Mouse (Mus musculus) ovary, postnatal 10 days (tissue): ENCODE results near the gene Olfr110.
"Not testable (repeated sequence)": the region's sequence is repeated elsewhere in the genome, so short reads cannot be mapped to it uniquely, and the experiment has no call there.

Experiments used
- DNase-seq: peaks from one replicate; pipeline ENCODE4 v3.0.0; 2022; ENCODE audit warnings: low spot score

Gene Olfr110

GRCm38 (mm10) chr17:37491930-37492518 lies at the start of gene Olfr110:
Gene Olfr110, plus strand, starts transcription at chr17:37492468.
- DNase-seq: no peak

- DNase-seq: no peak
These were observed 47.1 kb upstream of the Olfr110 start, which contains the start of gene Olfr108 for GRCm38 (mm10) chr17:37445180-37445579. Gene Olfr108, plus strand, starts transcription at chr17:37445480.

GRCm38 (mm10) chr17:37458616-37459015 lies 33.7 kb upstream of the Olfr110 start, which contains the start of gene Olfr109:
Gene Olfr109, plus strand, starts transcription at chr17:37458916.
- no peak for DNase-seq

DNA sequence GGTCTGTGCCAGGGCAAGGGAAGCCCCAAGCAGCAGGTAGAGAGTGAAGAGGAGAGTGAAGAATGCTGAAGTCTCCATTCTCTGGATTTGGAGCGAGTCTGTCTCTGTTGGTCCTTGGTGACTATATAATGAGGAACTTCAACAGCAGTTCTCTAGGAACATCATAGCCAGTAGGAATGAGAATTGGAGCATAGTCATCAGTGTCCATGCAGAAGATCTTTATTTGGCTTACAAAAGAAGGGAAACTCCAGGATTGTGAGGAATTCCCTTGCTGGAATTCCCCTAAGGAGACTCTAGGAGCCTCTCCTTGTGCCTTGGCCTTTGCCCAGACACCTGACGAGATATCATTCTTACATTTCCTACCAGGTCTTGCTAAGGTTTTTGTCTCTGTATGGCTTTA lies 8.8 kb upstream of the Olfr110 start, which contains the start of gene H2-M2:
Gene H2-M2 (minus strand): TSS at position 101 of the 400 bp plus-strand sequence.
- no peak for DNase-seq

DNA sequence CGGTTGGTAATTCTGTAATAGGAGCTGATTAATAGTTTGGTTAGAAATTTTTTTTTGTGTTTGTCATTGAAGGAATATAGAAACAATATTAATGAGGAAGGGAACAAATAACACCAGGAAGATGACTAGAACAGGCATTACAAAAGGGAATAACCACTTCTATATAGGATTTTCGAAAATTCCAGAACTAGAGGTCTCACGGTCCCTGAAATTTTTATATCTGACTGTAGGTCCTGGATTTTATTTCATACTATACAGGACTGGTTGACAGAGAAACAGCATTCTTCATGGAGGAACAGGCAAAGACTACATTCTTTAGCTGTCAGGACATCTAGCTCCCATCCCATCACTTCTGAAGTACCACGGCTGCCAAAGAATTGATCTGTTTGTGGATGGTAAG lies 15.5 kb downstream of the Olfr110 start, which contains the start of gene Olfr111:
Gene Olfr111 (plus strand): TSS at position 301 of the 400 bp plus-strand sequence.
- DNase-seq: no peak

GRCm38 (mm10) chr17:37524612-37525011 lies 32.3 kb downstream of the Olfr110 start:
- DNase-seq: not testable (repeated sequence)

DNA sequence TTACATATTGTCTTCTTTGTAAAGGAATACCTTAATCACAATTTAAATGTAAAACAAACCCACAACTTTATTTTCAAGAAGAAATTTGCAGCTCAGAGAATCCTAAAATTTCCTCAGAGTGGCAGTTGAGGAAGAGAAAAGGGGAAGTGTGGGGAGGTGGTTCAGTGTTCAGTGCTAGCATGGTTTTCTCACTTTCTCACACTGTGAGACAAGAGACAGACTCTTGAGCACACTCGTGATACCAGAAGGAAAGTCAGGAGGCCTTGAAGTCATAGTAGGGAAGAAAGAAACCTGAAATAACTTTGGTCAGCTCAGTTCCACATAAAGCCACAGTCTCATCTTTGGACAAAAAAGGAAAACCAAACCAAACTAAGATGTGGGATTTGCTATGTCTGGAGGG lies 33.2 kb downstream of the Olfr110 start:
- DNase-seq: not testable (repeated sequence)

DNA sequence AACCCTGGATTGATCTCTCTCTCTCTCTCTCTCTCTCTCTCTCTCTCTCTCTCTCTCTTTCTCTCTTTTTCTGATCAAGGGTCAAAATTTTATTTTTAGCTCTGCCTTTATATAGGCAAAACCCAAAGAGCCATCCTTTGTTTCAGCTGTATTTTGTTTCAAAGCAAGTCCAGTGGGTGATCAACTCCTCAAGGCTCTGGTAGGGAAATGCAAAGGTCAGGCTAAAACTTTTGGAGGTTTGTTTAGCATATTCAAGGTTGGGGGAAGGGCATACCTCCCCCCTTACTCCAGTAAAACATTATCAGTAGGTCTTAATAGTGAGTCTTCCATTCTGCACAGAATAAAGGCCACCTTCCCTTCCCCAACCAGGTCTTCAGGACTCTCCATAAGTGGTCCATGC lies 42.9 kb downstream of the Olfr110 start:
- no peak for DNase-seq

DNA sequence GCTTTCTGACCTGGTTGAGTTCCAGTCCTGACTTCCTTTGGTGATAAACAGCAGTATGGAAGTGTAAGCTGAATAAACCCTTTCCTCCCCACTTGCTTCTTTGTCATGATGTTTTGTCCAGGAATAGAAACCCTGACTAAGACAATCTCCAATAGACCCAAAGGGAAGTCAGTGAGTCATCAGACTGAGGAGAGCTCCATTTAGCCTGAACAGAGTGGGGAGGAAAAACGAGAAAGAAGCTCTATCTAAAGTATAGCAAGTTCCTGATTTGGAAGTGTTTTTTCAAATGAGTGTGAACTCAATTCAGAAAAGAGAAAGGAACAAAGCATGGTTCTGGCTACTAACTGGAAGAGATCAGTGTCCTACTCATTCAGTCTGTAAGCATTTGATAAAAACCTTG lies 46.1 kb downstream of the Olfr110 start:
- not testable (repeated sequence) for DNase-seq

DNA sequence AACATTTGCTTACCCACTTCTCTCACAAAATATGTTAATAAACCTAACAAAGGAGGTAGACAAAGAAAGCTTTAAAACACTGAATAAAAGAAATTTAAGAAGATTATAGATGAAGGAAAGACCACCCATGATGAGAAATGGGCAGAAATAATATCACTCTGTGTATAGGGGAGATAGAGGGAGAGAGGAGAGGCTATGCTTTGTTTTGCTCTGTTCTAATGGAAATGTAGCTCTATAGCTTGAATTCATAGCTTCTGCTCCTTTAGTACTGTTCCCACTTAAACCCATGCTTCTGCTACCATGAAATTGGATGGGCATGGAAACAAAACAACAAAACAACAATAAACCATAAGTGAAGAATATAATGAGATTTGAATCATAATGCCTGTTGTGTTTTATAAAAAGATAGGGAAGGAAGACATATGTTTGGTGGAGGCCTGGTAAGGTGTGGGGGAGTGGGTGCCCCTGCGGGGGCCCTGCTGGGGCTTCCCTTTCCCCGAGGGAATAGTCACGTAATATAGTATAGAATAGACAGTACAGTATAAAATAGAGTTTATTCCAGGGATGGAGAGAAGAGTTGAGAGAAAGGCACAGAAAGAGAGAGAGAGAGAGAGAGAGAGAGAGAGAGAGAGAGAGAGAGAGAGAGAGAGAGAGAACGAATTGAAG lies 49.3 kb downstream of the Olfr110 start:
- DNase-seq: no peak

- no peak for DNase-seq
These were observed 51.6 kb downstream of the Olfr110 start for GRCm38 (mm10) chr17:37543800-37544435.
